Mouse (Mus musculus) limb, embryonic 14.5 days (tissue): ENCODE data around the gene Snn. TPM values are rescaled to one million over a fixed set of nuclear protein-coding genes. Genes with fewer than 3 reads are reported as not detected.
A peak's percentile ranks its signal among the peaks of the same experiment; 100 is the strongest.

Experiments
- ATAC-seq: fragments of 200-750 bp; cut with Nextera tagmentation; 2 replicates; pipeline ENCODE4 v1.8.0; 2017; ENCODE audit warnings: low read depth, moderate number of reproducible peaks, moderate TSS enrichment; ENCODE audit not compliant: low FRiP score
- DNase-seq: peaks from one replicate; pipeline ENCODE4 v3.0.0-alpha.2; 2015; ENCODE audit warnings: low spot score
- H3K27ac ChIP-seq: fragments of 300-500 bp; sonication (generic); replicated peaks from 2 replicates; pipeline ENCODE4 v1.5.1; 2014; ENCODE audit warnings: low read depth, mild to moderate bottlenecking, low read length, moderate library complexity, mixed read lengths
- H3K27me3 ChIP-seq: fragments of 300-500 bp; sonication (generic); 2 replicates; pipeline ENCODE4 v1.6.1; 2014; ENCODE audit warnings: low read length, mixed read lengths; ENCODE audit not compliant: control insufficient read depth, insufficient read depth
- H3K36me3 ChIP-seq: fragments of 300-500 bp; sonication (generic); 2 replicates; pipeline ENCODE4 v1.6.1; 2014; ENCODE audit warnings: mild to moderate bottlenecking, low read length, moderate library complexity, mixed read lengths; ENCODE audit not compliant: control insufficient read depth, insufficient read depth
- H3K4me1 ChIP-seq: fragments of 300-500 bp; sonication (generic); 2 replicates; pipeline ENCODE4 v1.6.1; 2014; ENCODE audit warnings: antibody characterized with exemption, low read length, mixed read lengths; ENCODE audit not compliant: control insufficient read depth, insufficient read depth
- H3K4me2 ChIP-seq: fragments of 300-500 bp; sonication (generic); replicated peaks from 2 replicates; pipeline ENCODE4 v1.6.1; 2014; ENCODE audit warnings: low read depth, mild to moderate bottlenecking, low read length, moderate library complexity; ENCODE audit not compliant: severe bottlenecking
- H3K4me3 ChIP-seq: fragments of 300-500 bp; sonication (generic); replicated peaks from 2 replicates; pipeline ENCODE4 v1.5.1; 2014; ENCODE audit warnings: low read length
- H3K9ac ChIP-seq: fragments of 300-500 bp; sonication (generic); 2 replicates; pipeline ENCODE4 v1.6.1; 2014; ENCODE audit warnings: mild to moderate bottlenecking, low read depth, low read length, moderate library complexity; ENCODE audit not compliant: severe bottlenecking
- H3K9me3 ChIP-seq: fragments of 300-500 bp; sonication (generic); 2 replicates; pipeline ENCODE4 v1.6.1; 2016; ENCODE audit warnings: low read length; ENCODE audit not compliant: control insufficient read depth
- POLR2A ChIP-seq: fragments of 200-500 bp; IDR thresholded peaks from 2 replicates; pipeline ENCODE4 v1.8.0; 2012; ENCODE audit warnings: inconsistent platforms, mild to moderate bottlenecking, moderate library complexity, borderline replicate concordance; ENCODE audit not compliant: insufficient read depth, insufficient read length; ENCODE audit errors: extremely low read depth
- WGBS: fragments of 180-500 bp; shearing (Covaris S2); extraction: QIAGEN DNeasy Blood & Tissue Kit; methylation state at CpG from one replicate; pipeline ENCODE4 v1.1.7; 2014; 5-methylcytosine and 5-hydroxymethylcytosine counted together
- polyA plus RNA-seq, 2 experiments: library from polyadenylated mRNA; depleted of rRNA in 1 of 2; stranded (reverse) in 1 of 2; unstranded in 1 of 2; fragments of >200 nt; fragmentation: Nextera tagmentation in 1 of 2; extraction: Ambion mirVana in 1 of 2; gene quantifications; 2 replicates each; pipeline versions ENCODE4 v1.2.1 to v1.2.3; 2012 to 2014

Snn gene
- polyA plus RNA-seq, 2 experiments, result 45.2 to 59.7 TPM

GRCm38 (mm10) chr16:11068666-11069065 lies 7.9 kb downstream of the Snn start:
- no peak overlapping the region for H3K4me2 ChIP-seq
- H3K27me3 ChIP-seq, result no peaks in the 10 kb centered on the region

GRCm38 (mm10) chr16:11069271-11069670 lies 8.5 kb downstream of the Snn start:
- Histone ChIP-seq H3K9ac (no peak overlapping the region), H3K4me2 (no peak overlapping the region), H3K27me3 (no peaks in the 10 kb centered on the region), H3K36me3 (peaks cover 33% of the 10 kb centered on the region), H3K27ac (0 out of 2 replicates have a peak overlapping the region, but pooled peaks have one; percentile 13), H3K4me3 (no peak overlapping the region), H3K4me1 (peaks cover 37% of the 10 kb centered on the region), H3K9me3 (no peaks in the 10 kb centered on the region)
- DNase-seq (no peak), ATAC-seq (no peak)
- no peak for TF ChIP-seq POLR2A
- WGBS, result 72% methylated on average over 6 of the region's 6 CpGs

More at GRCm38 (mm10) chr16:11068666-11069065, 7.9 kb downstream of the Snn start:
- Histone ChIP-seq H3K9ac (no peak overlapping the region), H3K4me3 (no peak overlapping the region), H3K36me3 (peaks cover 27% of the 10 kb centered on the region), H3K4me1 (peaks cover 37% of the 10 kb centered on the region), H3K27ac (no peak overlapping the region), H3K9me3 (no peaks in the 10 kb centered on the region)
- DNase-seq, result no peak
- TF ChIP-seq POLR2A, result no peak
- no peak for ATAC-seq
- 83% methylated on average over 3 of the region's 3 CpGs for WGBS

GRCm38 (mm10) chr16:11069710-11070420 lies 9.1 kb downstream of the Snn start:
- Histone ChIP-seq H3K36me3 (peaks cover 38% of the 10 kb centered on the region), H3K9ac (no peak overlapping the region), H3K27me3 (no peaks in the 10 kb centered on the region), H3K4me3 (no peak overlapping the region), H3K9me3 (no peaks in the 10 kb centered on the region), H3K4me1 (peaks cover 34% of the 10 kb centered on the region), H3K4me2 (no peak overlapping the region), H3K27ac (0 out of 2 replicates have a peak overlapping the region, but pooled peaks have one; percentile 13)
- DNase-seq (no peak), ATAC-seq (no peak)
- WGBS, result 73% methylated on average over 7 of the region's 7 CpGs
- TF ChIP-seq POLR2A, result no peak

- no peak for TF ChIP-seq POLR2A
- no peak for ATAC-seq
- Histone ChIP-seq H3K9ac (no peak overlapping the region), H3K4me1 (peaks cover 26% of the 10 kb centered on the region), H3K4me2 (no peak overlapping the region), H3K9me3 (no peaks in the 10 kb centered on the region), H3K4me3 (no peak overlapping the region), H3K36me3 (peaks cover 51% of the 10 kb centered on the region), H3K27me3 (no peaks in the 10 kb centered on the region), H3K27ac (no peak overlapping the region)
- DNase-seq, result no peak
- WGBS, result 89% methylated on average over 5 of the region's 5 CpGs
Measured at GRCm38 (mm10) chr16:11071176-11071575, 10.4 kb downstream of the Snn start.

- ATAC-seq, result no peak
- TF ChIP-seq POLR2A, result no peak
- peaks cover 56% of the 10 kb centered on the region for H3K36me3 ChIP-seq
Measured at GRCm38 (mm10) chr16:11071887-11072286, 11.1 kb downstream of the Snn start.

GRCm38 (mm10) chr16:11072454-11072853 lies 11.7 kb downstream of the Snn start:
- 88% methylated on average over 8 of the region's 8 CpGs for WGBS
- TF ChIP-seq POLR2A, result no peak
- H3K4me1 ChIP-seq, result peaks cover 25% of the 10 kb centered on the region
- H3K4me3 ChIP-seq, result no peak overlapping the region
- no peak overlapping the region for H3K27ac ChIP-seq
- H3K36me3 ChIP-seq, result peaks cover 60% of the 10 kb centered on the region
- H3K4me2 ChIP-seq, result no peak overlapping the region
- DNase-seq, result no peak
- no peaks in the 10 kb centered on the region for H3K9me3 ChIP-seq
- no peak for ATAC-seq
- no peaks in the 10 kb centered on the region for H3K27me3 ChIP-seq
- H3K9ac ChIP-seq, result 0 out of 2 replicates have a peak overlapping the region, but pooled peaks have one; percentile 0

More at GRCm38 (mm10) chr16:11071887-11072286, 11.1 kb downstream of the Snn start:
- H3K9me3 ChIP-seq, result no peaks in the 10 kb centered on the region
- no peak overlapping the region for H3K9ac ChIP-seq
- H3K27me3 ChIP-seq, result no peaks in the 10 kb centered on the region
- WGBS, result 91% methylated on average over 4 of the region's 4 CpGs
- no peak overlapping the region for H3K4me2 ChIP-seq
- H3K4me1 ChIP-seq, result peaks cover 26% of the 10 kb centered on the region
- no peak overlapping the region for H3K27ac ChIP-seq
- no peak for DNase-seq
- H3K4me3 ChIP-seq, result no peak overlapping the region
